Mouse (Mus musculus): ENCODE results near the gene Igfbp3. TPM values are rescaled to one million over a fixed set of nuclear protein-coding genes. Genes with fewer than 3 reads are reported as not detected.

The Igfbp3 gene
- polyA plus RNA-seq, 1 experiment from 2014 or later, result 266 TPM

DNA sequence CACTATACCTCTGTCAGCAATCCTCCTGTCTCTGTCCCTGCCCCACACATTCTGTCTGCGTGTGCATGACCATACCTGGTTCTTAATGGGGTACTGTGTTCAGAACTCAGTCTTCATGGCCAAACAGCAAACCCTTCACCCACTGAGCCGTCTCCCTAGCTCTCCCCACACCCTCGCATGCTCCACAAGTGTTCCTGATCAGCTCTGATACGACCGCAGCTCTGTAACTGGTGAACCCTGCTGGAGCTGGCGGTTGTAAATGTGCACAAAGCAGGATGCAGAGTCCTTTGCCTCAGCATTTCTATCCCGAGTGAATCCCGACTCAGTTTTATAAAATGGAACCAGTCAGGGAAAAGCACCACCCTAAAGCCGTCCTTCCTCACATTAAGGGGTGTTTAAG lies 9.9 kb downstream of the Igfbp3 start:
- Histone ChIP-seq H3K4me3 (ENCODE audit: low read depth, low read length) (no peak overlapping the region), H3K4me2 (ENCODE audit: low read depth, low read length) (no peak overlapping the region), H3K27me3 (replicated peaks; ENCODE audit: control insufficient read depth, insufficient read depth, low read length) (no peaks in the 10 kb centered on the region), H3K4me1 (ENCODE audit: control insufficient read depth, insufficient read depth, low read length) (no peaks in the 10 kb centered on the region), H3K9me3 (ENCODE audit: control insufficient read depth, low read length) (no peaks in the 10 kb centered on the region), H3K27ac (replicated peaks; ENCODE audit: low read depth, low read length) (no peak overlapping the region), H3K9ac (ENCODE audit: low read depth, low read length) (no peak overlapping the region), H3K36me3 (ENCODE audit: control insufficient read depth, insufficient read depth, low read length) (peaks cover 24% of the 10 kb centered on the region)
- DNase-seq (ENCODE audit: low spot score) (no peak), ATAC-seq (ENCODE audit: low read depth) (no peak)
- WGBS, result 84% methylated on average over 9 of the region's 9 CpGs

DNA sequence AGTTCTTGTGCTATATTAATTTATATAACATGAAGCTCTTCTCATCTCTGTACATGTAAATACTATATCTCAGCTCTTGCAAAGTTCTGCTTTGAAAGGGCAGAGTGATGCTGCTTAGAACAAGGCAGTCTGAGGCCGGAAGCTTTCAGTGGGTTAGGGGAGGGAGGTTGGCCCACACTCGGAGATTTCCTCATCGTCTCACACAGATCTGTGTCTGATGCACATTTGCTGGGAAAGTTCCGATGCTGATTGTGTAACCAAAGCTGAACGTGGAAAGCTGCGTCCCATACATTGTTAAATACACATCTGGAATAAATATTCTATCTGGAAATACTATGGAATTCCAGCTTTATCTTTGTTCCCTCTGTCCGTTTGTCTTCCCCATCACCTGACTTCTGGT lies 11.5 kb downstream of the Igfbp3 start:
- H3K27me3 ChIP-seq (replicated peaks; ENCODE audit: control insufficient read depth, insufficient read depth, low read length), result no peaks in the 10 kb centered on the region
- H3K4me2 ChIP-seq (ENCODE audit: low read depth, low read length), result no peak overlapping the region
- no peaks in the 10 kb centered on the region for H3K4me1 ChIP-seq (ENCODE audit: control insufficient read depth, insufficient read depth, low read length)
- H3K9ac ChIP-seq (ENCODE audit: low read depth, low read length), result no peak overlapping the region
- H3K4me3 ChIP-seq (ENCODE audit: low read depth, low read length), result no peak overlapping the region
- WGBS, result 39% methylated on average over 7 of the region's 7 CpGs
- H3K27ac ChIP-seq (replicated peaks; ENCODE audit: low read depth, low read length), result no peak overlapping the region
- H3K9me3 ChIP-seq (ENCODE audit: control insufficient read depth, low read length), result no peaks in the 10 kb centered on the region
- DNase-seq (ENCODE audit: low spot score), result no peak
- ATAC-seq (ENCODE audit: low read depth), result peak; percentile 32; the same call in 1 of the 2 replicates
- peaks cover 11% of the 10 kb centered on the region for H3K36me3 ChIP-seq (ENCODE audit: control insufficient read depth, insufficient read depth, low read length)

DNA sequence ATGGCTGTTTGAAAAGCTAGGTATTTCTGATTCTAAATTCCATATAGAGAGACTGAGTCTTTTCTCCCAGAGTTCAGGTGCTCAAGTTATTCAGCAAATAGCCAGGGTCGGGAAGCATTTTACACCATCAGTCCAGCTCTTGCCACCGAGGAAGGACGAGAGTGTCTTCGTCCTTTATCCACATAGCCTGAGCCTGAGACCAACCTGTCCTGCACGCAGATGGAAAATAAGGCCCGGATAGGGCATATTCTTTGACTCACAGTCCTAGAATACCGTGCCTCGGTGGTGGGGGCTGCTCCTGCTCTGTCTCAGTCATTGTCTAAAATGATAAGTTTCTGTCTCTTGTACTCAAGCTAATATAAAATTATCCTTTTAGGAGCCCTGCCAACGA lies 13.3 kb downstream of the Igfbp3 start:
- H3K27ac ChIP-seq (replicated peaks; ENCODE audit: low read depth, low read length), result no peak overlapping the region
- H3K4me2 ChIP-seq (ENCODE audit: low read depth, low read length), result no peak overlapping the region
- no peak overlapping the region for H3K9ac ChIP-seq (ENCODE audit: low read depth, low read length)
- H3K4me3 ChIP-seq (ENCODE audit: low read depth, low read length), result no peak overlapping the region
- no peak for ATAC-seq (ENCODE audit: low read depth)
- H3K27me3 ChIP-seq (replicated peaks; ENCODE audit: control insufficient read depth, insufficient read depth, low read length), result no peaks in the 10 kb centered on the region
- DNase-seq (ENCODE audit: low spot score), result no peak
- no peaks in the 10 kb centered on the region for H3K9me3 ChIP-seq (ENCODE audit: control insufficient read depth, low read length)
- no peaks in the 10 kb centered on the region for H3K4me1 ChIP-seq (ENCODE audit: control insufficient read depth, insufficient read depth, low read length)
- no peaks in the 10 kb centered on the region for H3K36me3 ChIP-seq (ENCODE audit: control insufficient read depth, insufficient read depth, low read length)
- WGBS, result 85% methylated on average over 9 of the region's 9 CpGs

DNA sequence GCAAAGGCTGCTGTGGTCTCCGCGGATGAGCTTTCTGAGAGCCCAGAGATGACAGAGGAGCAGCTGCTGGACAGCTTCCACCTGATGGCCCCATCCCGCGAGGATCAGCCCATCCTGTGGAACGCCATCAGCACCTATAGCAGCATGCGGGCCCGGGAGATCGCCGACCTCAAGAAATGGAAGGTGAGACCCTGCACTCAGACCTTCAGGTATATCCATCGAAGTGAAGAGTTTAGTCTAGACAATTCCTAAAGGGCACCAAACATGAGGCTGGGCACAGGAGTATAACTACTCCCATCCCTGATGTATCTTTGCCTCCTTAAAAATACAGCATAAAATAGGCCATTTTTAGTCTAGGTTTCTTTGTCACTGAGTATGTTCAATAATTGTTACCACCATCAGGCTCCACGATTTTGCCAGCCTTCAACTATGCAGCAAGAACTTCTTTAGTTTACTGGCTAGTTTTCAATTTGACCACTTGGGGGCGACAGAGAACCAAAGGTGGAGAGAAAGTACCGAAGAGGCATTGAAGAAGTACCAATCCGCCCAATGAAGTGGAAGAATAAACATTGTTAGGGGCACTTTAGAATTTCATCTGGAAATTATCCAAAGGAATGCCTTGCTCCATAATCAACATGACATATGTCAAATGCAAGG lies 13.9 kb downstream of the Igfbp3 start:
- H3K4me1 ChIP-seq (ENCODE audit: control insufficient read depth, insufficient read depth, low read length), result no peaks in the 10 kb centered on the region
- no peak overlapping the region for H3K9ac ChIP-seq (ENCODE audit: low read depth, low read length)
- no peak overlapping the region for H3K27ac ChIP-seq (replicated peaks; ENCODE audit: low read depth, low read length)
- no peak overlapping the region for H3K4me3 ChIP-seq (ENCODE audit: low read depth, low read length)
- peak; percentile 73 for DNase-seq (ENCODE audit: low spot score)
- no peak overlapping the region for H3K4me2 ChIP-seq (ENCODE audit: low read depth, low read length)
- H3K9me3 ChIP-seq (ENCODE audit: control insufficient read depth, low read length), result no peaks in the 10 kb centered on the region
- WGBS, result 57% methylated on average over 14 of the region's 14 CpGs
- no peak for ATAC-seq (ENCODE audit: low read depth)
- no peaks in the 10 kb centered on the region for H3K36me3 ChIP-seq (ENCODE audit: control insufficient read depth, insufficient read depth, low read length)
- no peaks in the 10 kb centered on the region for H3K27me3 ChIP-seq (replicated peaks; ENCODE audit: control insufficient read depth, insufficient read depth, low read length)

DNA sequence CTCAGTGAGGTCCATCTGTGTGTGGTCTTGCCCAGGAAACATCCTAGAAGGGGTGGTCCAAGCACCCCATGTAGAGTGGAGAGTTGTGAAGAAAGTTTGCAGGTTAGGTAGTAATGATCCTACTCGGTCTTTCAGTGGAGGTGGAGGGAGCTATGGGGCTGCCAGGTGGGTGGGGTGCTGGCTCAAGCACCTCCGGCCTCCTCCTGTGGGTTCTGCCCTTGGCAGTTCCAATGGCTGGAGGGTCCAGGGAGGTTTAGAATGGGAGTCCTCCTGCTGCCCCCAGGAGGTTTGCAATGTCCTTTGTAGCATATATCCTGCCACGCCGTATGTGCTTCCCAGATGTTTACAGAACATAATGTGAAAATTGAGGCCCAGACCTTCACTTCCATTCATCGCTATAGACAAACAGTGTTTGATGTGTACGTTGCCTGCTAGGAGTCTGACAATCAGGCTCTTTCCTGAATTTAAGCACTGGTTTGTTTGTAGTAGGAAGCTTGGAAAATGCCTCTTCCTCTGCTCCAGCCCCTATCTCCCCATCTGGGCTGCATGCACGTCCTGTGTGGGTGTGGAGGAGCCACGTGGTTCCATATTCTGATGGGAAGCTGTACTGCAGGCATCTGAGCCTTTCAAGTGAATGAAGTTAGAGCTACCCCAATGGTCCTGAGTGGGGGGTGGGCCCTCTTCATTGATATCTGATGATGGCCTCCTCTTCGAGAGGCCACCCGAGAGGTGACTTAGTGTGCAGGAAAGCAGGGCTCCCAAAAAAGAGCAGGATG lies 15.1 kb downstream of the Igfbp3 start:
- no peaks in the 10 kb centered on the region for H3K9me3 ChIP-seq (ENCODE audit: control insufficient read depth, low read length)
- no peak overlapping the region for H3K4me3 ChIP-seq (ENCODE audit: low read depth, low read length)
- H3K36me3 ChIP-seq (ENCODE audit: control insufficient read depth, insufficient read depth, low read length), result no peaks in the 10 kb centered on the region
- no peak overlapping the region for H3K27ac ChIP-seq (replicated peaks; ENCODE audit: low read depth, low read length)
- no peaks in the 10 kb centered on the region for H3K27me3 ChIP-seq (replicated peaks; ENCODE audit: control insufficient read depth, insufficient read depth, low read length)
- 63% methylated on average over 10 of the region's 10 CpGs for WGBS
- no peaks in the 10 kb centered on the region for H3K4me1 ChIP-seq (ENCODE audit: control insufficient read depth, insufficient read depth, low read length)
- no peak overlapping the region for H3K4me2 ChIP-seq (ENCODE audit: low read depth, low read length)
- ATAC-seq (ENCODE audit: low read depth), result no peak
- H3K9ac ChIP-seq (ENCODE audit: low read depth, low read length), result no peak overlapping the region
- no peak for DNase-seq (ENCODE audit: low spot score)

DNA sequence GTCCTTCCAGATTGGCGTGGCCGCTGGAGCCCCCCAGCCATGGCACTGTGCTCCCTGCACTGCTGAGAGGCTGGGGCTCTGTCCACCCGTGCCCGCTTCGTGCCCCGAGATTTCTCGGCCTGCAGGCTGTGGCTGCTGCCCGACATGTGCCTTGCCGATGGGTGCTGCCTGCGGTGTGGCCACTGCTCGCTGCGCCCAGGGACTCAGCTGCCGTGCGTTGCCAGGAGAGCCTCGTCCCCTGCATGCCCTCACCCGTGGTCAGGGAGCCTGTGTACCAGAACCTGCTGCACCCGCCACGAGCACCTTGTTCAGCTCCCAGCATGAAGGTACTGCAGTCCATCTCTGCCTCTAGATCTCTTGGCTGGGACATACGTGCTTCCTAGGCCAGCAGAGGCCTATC lies 15.7 kb downstream of the Igfbp3 start:
- WGBS, result 93% methylated on average over 19 of the region's 19 CpGs
- H3K4me1 ChIP-seq (ENCODE audit: control insufficient read depth, insufficient read depth, low read length), result no peaks in the 10 kb centered on the region
- H3K27me3 ChIP-seq (replicated peaks; ENCODE audit: control insufficient read depth, insufficient read depth, low read length), result no peaks in the 10 kb centered on the region
- ATAC-seq (ENCODE audit: low read depth) (no peak), DNase-seq (ENCODE audit: low spot score) (no peak)
- H3K4me3 ChIP-seq (ENCODE audit: low read depth, low read length), result no peak overlapping the region
- no peaks in the 10 kb centered on the region for H3K9me3 ChIP-seq (ENCODE audit: control insufficient read depth, low read length)
- no peak overlapping the region for H3K9ac ChIP-seq (ENCODE audit: low read depth, low read length)
- H3K36me3 ChIP-seq (ENCODE audit: control insufficient read depth, insufficient read depth, low read length), result no peaks in the 10 kb centered on the region
- no peak overlapping the region for H3K4me2 ChIP-seq (ENCODE audit: low read depth, low read length)
- H3K27ac ChIP-seq (replicated peaks; ENCODE audit: low read depth, low read length), result no peak overlapping the region

DNA sequence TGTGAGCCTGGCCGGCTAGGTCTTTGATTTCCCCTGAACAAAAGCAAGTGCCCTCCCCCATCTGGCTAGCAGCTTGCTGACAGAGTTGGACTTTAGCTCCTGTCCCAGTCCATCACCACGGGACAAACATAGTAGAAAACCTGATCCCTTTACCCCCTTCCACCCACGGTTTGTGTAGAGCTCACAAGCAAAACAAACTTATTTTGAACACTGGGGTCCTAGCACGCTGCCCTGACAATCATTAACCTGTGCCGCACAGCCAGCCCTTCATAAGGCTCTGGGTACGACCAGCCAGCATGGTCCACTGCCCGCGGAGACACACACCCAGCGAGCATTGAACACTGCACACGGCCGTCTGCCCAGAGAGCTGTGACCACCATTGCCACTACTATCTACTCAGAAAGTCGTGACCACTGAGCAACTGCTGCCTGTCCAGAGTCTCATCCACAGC lies 16.2 kb downstream of the Igfbp3 start, which contains the start of gene Igfbp1:
Gene Igfbp1 (plus strand): TSS at position 292 of the 451 bp plus-strand sequence.
- 48% methylated on average over 12 of the region's 12 CpGs for WGBS
- no peaks in the 10 kb centered on the region for H3K4me1 ChIP-seq (ENCODE audit: control insufficient read depth, insufficient read depth, low read length)
- ATAC-seq (ENCODE audit: low read depth) (no peak), DNase-seq (ENCODE audit: low spot score) (no peak)
- no peaks in the 10 kb centered on the region for H3K9me3 ChIP-seq (ENCODE audit: control insufficient read depth, low read length)
- H3K9ac ChIP-seq (ENCODE audit: low read depth, low read length), result no peak within 1 kb of the TSS
- H3K4me2 ChIP-seq (ENCODE audit: low read depth, low read length), result no peak within 1 kb of the TSS
- H3K27ac ChIP-seq (replicated peaks; ENCODE audit: low read depth, low read length), result no peak within 1 kb of the TSS
- H3K27me3 ChIP-seq (replicated peaks; ENCODE audit: control insufficient read depth, insufficient read depth, low read length), result no peaks in the 10 kb centered on the region
- H3K4me3 ChIP-seq (ENCODE audit: low read depth, low read length), result no peak within 1 kb of the TSS
- H3K36me3 ChIP-seq (ENCODE audit: control insufficient read depth, insufficient read depth, low read length), result no peaks in the 10 kb centered on the region

DNA sequence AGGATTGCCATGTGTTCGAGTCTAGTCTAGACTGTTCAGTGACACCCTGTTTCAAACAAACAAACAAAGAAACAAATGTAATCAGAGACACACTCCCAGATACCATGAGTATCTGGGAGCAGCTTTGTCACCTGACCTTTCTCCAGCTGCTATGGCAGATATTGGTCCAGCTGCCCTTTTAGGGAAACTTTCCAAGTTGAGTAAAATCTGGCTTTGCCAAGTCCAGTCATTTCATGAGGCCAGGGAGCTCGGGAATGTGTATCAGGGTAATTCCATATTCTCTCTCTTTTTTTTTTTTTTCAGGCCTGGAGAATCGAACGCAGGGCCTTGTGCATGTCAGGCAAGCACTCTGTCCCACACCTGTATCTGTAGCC lies 18.4 kb downstream of the Igfbp3 start:
- 82% methylated on average over 4 of the region's 4 CpGs for WGBS
- Histone ChIP-seq H3K27ac (replicated peaks; ENCODE audit: low read depth, low read length) (no peak overlapping the region), H3K9me3 (ENCODE audit: control insufficient read depth, low read length) (no peaks in the 10 kb centered on the region), H3K4me3 (ENCODE audit: low read depth, low read length) (no peak overlapping the region), H3K9ac (ENCODE audit: low read depth, low read length) (no peak overlapping the region), H3K4me1 (ENCODE audit: control insufficient read depth, insufficient read depth, low read length) (no peaks in the 10 kb centered on the region), H3K4me2 (ENCODE audit: low read depth, low read length) (no peak overlapping the region), H3K27me3 (replicated peaks; ENCODE audit: control insufficient read depth, insufficient read depth, low read length) (no peaks in the 10 kb centered on the region), H3K36me3 (ENCODE audit: control insufficient read depth, insufficient read depth, low read length) (no peaks in the 10 kb centered on the region)
- DNase-seq (ENCODE audit: low spot score) (no peak), ATAC-seq (ENCODE audit: low read depth) (no peak)
